Mouse (Mus musculus): ENCODE measurements around the gene Ptpru.

Gene Ptpru

DNA sequence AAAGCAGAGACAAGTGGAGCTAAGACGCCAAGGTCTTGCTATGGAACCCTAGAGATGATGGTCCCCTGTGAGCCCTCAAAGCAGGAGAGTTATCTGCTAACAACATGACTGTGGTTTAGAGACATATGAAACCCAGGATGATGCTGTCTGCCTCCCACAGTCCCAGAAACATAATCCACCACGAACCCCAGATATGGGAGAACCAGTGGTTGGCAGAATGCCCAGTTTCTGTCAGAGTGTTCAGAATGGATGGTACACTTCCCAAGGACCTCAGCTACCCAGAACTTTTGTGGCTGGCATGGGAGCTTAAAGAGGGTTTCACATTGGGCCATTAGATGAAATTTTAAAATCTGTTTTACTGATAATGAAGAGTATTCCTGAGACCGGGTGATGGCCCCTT, 57.1 kb downstream of the Ptpru start:
- DNase-seq (ENCODE audit: low read depth), result peak; percentile 22

DNA sequence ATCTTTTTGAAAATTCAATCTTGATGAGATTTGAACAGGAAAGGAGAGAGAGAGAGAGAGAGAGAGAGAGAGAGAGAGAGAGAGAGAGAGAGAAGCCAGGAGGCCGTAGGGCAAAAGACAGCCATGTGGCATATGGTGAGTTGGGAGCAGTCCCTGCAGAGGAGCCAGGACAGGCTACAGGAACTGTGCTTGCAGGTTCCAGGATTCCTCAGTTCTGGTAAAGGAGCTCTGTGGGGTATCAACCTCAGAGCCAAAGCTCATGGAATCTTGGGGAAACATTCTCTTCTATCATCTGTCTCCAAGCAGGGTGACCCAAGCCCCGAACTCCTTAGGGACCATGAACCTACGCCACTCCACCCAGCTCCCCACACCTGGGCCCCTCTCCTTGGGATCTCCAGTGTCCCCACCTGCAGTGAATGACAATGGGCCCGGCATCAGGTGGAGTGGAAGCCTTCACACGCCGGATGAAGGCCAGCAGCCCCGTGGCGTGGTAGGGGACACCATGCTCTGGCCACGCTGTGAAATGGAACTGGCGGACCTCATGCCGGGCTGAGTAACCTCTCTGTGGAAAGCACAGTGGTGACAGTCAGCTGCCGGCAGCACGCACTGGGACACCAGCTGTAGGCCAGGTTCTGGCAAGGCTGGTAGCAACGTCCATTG, 59.3 kb downstream of the Ptpru start:
- no peak for DNase-seq (ENCODE audit: low read depth)

DNA sequence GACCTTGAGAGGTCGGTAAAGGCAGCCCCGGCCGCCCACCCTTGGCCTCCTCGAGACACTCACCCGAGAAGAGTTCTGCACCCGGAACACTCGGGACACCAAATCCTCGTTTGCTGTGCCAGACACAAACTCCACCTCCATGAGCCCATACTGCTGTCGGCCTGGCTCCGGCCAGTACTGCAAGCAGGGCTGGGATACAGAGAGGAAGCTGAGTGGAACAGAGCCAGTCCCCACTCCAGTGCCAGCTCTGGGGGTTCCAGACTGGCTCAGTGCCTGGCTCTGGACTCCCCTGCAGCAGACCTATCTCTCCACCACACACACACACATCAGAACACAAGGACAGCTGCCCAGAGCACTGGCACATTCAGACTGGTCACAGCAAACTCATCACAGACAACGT, 66.7 kb downstream of the Ptpru start:
- no peak for DNase-seq (ENCODE audit: low read depth)

DNA sequence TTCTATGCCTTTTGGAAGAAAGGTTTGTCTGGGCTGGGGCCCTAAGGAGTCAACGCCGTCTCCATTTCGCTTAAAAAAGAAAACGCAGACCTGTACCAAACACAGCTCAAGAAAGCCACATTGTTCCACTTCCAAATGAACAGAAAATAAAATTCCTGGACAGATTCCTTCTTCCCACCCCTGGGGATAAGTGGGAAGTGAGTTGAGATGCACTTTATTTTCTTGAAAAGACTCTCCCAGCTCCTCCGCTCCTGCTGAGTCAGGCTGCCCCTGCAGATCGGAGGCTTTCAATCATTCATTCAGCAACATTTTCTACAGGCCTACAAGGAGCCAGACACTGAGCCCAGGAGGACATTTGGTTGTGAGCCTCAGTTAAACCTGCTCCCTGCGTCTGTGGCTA, 74.2 kb downstream of the Ptpru start:
- no peak for DNase-seq (ENCODE audit: low read depth)

DNA sequence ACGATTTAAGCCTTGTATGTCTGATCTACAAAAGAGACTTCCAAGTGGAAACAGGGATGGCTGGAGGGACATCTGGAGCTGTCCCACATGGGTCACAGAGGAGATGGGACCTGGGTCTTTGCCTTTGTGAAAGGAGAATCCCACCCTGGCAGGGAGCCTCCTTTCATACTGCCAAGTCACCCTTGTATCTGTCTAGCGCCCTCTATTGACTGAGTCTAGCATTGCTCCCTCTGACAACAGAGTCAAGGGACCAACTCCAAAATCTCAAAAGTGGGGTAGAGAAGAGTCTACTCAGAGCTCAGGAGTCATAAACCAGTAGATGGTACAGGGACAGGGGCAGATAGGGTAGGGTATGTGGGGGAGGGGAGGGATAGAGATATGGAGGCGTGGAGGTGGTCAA, 74.6 kb downstream of the Ptpru start:
- DNase-seq (ENCODE audit: low read depth), result peak; percentile 24

DNA sequence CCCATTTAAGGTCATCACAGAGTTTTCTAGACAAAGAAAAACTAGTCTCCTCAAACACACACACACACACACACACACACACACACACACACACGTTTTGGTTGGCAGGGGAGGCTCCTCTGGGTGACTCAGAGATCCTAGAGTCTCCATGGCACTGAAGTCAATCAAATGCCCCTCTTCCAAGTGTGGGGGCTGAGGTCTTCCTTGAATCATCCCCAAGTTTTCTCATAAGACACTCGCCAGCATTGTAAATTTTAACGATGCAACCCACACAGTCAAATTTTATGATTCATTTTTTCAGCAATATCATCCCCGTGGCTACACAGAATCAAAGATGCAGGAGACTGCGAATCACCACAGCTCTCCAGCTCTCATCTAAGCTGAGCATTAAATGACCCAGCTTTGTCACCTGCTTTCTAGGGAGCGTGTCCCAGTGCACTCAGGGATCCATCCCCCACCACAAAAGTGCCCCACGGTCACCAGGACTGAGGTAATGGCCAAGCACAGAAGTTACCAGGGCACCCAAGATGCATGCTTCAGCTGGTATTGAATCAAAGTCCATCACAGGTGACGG, 75.8 kb downstream of the Ptpru start:
- DNase-seq (ENCODE audit: low read depth), result no peak

DNA sequence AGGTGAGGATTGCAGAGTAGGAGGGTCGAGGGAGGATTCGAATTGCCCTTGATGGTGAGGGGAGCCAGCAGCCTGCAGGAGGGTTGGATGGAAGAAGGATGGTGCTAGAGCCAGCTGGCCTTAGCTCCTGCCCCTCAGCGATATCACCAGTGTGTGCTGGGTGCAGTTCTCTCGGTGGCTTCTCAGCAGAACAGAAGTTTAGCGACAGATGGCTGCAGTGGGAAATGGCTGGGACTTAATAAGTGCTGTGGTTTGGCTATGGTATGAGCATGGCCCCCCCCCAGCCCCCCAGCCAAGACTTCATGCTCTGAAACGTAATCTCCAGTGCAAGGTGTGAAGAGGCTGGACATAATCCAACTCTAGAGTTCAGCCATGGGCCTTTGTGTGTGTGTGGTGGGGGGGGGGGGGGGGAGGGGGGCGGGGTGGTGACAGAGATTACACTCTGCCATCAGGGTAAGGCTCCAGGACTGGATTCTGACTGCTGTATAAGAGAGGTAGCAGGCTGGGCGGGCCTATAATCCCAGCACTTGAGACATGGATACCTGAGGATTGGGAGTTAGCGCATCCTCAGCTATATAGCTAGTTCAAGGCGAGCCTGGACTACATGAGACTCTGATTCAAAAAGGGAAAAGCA, 85.8 kb downstream of the Ptpru start:
- DNase-seq (ENCODE audit: low read depth), result no peak

DNA sequence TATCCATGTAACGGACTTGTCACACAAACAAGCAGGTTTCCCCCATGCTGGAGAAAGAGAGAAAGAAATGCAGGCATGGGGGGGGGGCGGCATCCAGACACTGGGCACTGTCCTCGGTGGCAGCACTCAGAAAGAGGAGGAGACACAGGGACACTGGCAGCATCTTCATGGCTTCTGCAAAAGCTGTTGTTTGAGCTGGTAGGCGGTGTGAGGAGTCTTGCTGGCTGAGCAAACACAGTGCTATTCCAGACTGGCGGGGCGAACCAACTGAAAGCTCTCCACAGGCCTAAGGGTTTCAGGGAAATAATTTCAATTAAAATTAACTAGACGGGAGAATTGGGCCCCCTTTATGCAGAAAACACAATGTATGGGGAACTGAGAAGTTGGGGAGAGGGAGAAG, 86.5 kb downstream of the Ptpru start:
- DNase-seq (ENCODE audit: low read depth), result no peak

DNA sequence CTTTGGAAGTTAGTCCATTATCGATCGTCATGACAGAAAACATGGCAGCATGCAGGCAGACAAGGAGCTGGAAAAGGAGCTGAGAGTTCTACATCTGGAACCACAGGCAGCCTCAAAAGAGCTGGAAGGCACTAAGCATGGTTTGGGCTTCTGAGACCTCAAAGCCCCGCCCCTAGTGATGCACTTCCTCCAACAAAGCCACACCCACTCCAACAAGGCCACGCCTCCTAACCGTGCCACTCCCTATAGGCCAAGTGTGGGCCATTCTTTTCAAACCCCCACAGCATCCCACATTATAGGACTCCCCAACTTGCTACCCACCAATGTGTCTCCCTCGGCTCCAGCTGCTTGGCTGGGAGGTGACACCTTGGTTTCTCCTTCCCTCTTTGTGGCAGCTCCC, 88.3 kb downstream of the Ptpru start:
- DNase-seq (ENCODE audit: low read depth), result peak; percentile 2

DNA sequence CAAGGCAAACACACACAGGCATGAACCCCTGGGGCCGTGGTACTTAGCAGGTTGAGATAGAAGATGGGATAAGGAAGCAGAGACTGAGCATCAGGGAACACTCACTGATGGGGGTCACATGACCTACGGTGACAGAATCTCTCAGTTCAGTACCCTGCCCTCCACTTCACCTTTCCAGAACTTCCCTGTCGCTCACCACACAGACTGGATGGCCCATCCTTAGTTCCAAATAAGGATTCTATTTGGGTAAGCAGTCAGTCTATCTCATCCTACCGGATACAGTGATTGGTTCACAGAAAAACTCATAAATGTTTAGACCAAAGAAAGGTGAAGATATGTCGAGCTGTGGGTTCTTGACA, 93.4 kb downstream of the Ptpru start:
- no peak for DNase-seq (ENCODE audit: low read depth)

DNA sequence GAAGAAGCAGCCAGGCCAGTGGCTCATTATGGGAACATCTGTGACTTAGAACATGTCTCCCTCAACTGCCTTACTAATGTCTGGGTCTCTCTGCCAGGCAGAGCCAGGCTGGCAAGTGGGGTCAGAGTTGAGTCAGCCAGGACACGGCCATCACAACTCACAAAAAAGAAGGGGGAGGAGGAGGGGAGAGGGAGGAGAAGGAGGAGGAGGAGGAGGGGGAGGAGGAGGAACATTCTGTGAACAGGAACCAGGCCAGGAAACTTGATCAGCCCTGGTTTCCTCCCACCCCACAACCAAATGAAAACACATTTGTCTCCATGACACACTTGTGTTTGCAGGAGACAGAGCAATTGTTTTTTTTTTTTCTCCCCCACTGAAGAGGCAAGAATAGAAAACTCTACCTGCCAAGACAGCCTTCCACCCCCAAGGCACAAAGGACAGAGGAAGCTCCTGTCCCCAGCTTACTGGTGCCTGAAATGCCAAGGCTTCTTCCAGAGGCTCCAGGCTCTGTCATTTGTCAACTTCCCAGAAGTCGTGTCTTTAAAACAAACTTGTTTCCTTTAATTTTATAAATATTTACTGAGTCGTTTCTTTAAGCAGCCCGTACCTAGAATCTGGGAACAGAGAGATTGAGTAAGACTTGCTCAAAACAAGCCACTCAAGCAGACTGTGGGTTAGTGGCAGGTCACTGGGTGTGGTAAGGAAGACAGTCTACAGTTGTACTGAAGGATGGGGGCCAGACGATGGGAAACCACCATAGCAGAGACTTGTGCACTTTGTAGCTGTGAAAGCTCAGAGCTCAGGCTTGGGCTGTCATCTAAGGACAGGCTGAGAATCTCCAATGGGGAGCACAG, 94.0 kb downstream of the Ptpru start:
- peak; percentile 80 for DNase-seq (ENCODE audit: low read depth)

DNA sequence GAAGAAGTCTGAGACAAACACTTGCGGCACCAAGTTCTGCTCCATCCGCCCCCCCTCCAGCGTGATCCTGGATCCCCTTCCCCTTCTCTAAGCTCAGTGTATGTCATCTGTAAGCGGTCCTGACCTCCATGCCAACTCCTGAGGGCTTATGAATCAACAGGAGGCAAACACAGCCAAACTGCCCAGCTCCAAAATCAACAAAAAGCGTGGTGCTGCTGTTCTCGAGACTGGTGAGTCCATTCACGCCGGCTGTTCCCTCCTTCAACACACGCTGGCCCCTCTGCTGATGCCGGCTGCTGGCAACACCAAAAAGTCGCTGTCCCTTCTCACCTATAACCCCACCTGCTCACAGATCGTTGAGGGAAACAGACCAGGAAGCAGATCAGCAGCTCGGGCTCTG, 95.1 kb downstream of the Ptpru start:
- DNase-seq (ENCODE audit: low read depth), result no peak

DNA sequence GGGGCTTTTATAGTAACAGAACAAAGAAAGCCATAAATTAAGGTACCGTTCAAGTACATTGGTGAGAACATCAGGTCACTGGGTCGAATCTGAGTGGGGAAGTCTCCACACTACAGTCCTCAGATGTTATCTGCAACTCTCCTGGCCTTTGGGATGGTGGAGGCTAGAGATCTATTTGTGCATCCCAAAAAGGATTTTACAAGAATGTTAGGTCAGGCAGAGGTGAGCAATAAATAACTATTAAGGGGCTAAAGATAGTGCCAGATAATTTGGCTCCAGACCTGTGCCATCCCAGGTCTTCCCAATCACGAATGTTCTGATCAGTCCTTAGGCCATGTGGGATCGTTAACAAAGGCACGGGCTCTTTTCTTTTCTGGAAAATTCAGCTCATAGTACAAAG, 97.5 kb downstream of the Ptpru start:
- DNase-seq (ENCODE audit: low read depth), result no peak

DNA sequence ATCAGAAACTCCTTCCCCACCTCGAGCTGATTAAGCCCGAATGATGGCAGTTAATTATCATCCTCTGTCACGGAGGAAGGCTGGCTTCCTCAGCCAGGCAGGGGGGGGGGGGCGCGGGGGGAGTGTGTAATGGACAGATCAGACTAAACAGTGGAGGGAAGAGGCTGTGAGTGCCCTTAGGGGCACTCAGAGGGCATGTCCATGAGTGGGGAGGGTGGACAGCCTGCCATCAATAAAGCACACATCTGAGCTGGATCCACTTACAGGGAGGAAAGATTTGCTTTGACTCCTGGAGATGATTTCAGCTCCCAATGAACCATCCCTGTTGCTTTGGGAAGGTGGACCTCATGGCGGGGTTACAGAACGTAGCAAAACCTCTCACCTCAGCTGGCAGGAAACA, 109.5 kb downstream of the Ptpru start:
- DNase-seq (ENCODE audit: low read depth), result no peak

DNA sequence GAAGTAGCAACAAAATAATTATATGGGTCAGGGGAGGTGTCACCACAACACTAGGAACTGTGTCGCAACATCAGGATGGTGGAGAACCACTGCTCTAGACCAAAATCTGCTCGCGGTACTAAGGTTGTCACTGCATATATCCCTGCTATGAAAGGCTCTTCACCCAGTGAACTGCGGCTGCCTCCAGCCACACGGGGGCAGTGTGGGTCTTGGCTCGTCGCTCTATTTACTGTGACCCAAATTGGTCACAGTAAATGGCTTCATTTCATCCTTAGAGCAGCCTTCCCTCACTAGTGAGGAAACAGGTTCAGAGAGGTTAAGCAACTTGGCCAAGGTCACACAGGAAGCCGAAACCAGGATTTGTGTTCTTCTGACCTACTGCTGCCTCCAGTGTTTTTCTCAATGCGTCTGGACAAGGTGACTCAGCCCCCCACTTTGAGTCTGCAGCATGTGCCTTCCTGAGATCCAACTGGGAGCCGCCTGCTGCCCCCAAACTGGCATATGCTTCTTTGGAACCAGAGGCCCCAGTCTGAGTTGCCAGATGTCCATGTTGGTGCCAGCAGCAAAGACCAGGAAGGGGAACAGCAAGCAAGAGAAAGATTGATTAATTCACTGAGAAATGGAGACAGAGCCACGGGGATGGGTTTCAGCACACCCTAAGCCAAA, 114.5 kb downstream of the Ptpru start:
- DNase-seq (ENCODE audit: low read depth), result peak; percentile 70

DNA sequence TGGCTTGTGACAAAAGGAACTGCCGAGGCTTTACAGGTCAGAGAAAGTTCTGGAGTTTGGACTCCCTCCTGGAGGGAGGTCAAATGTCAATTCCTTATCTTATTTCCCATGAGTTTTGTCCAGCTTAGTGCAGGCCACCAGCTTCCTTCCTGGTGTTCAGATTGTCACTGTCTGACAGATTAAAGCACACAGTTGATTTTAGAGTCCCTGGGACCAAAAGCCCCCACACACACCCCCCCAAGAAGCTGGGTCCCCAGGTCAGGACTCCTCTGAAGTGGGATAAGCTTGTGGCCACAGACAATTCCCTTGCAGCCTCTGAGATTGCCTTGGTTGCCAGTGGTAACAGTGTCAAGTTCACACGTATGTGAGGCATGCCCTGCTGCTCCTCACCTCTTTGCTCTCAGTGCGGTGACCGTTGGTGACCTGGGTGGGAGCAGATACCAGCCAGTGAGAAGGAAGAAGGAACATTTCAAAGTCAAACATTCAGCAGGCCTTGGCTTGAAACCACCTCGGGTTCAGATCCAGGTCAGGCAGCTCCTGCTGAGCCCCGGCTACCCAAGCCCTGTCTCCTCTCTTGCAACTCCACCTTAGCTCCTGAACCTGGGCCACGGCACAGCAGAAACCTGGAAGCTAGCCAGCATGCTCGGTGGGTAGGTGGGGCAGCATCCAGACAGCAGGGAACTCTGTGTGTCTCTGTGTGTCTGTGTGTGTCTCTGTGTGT, 115.8 kb downstream of the Ptpru start:
- no peak for DNase-seq (ENCODE audit: low read depth)

DNA sequence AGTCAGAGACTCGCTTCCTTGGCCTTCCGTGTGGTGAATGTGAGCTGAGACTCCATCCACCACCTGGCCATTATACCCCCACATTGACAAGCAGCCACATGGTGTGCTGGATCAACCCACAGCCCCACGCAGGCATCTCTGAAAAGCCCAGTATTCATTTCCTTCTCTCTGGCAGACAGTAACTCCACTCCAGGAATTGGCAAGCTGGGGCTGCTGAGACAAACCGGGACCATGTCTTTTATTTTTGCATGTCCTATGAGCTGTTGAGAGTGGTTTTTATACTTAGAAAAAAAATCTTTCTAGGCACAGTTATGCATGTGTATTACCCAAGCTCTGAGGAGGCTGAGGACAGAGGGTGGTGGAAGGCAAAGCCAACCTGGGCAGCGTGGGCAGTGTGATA, 118.9 kb downstream of the Ptpru start:
- DNase-seq (ENCODE audit: low read depth), result no peak
